In genomic region chr2:73527956-73528355, GRCm38 (mm10) we compare ENCODE assay signal across 8 mouse cellular contexts. TPM values are rescaled to one million over a fixed set of nuclear protein-coding genes. Genes with fewer than 3 reads are reported as not detected.
DNase-seq lines count a peak whose midpoint lies in the region; ATAC-seq and TF ChIP-seq lines count a peak whose summit lies in the region.

No protein-coding gene starts in this region.

- WGBS in kidney, postnatal 0 days = 73% methylated on average over 11 of the region's 11 CpGs
- WGBS in embryonic facial prominence, embryonic 13.5 days = 58% methylated on average over 11 of the region's 11 CpGs
- WGBS in hindbrain, embryonic 15.5 days = 83% methylated on average over 11 of the region's 11 CpGs
- WGBS in midbrain, postnatal 0 days = 83% methylated on average over 11 of the region's 11 CpGs

- H3K36me3 ChIP-seq in kidney, postnatal 0 days (ENCODE audit: insufficient read depth, low read length) = no peaks in the 10 kb centered on the region
- no peaks in the 10 kb centered on the region; the same call in 1 of the 2 replicates for H3K36me3 ChIP-seq in embryonic facial prominence, embryonic 13.5 days
- no peaks in the 10 kb centered on the region for H3K36me3 ChIP-seq in hindbrain, embryonic 15.5 days
- no peaks in the 10 kb centered on the region for H3K36me3 ChIP-seq in midbrain, postnatal 0 days (ENCODE audit: insufficient read depth, low read length)

- peaks cover 7% of the 10 kb centered on the region; the same call in 1 of the 2 replicates for H3K4me1 ChIP-seq in kidney, postnatal 0 days (replicated peaks; ENCODE audit: insufficient read depth, low read length)
- H3K4me1 ChIP-seq in embryonic facial prominence, embryonic 13.5 days = peaks cover 62% of the 10 kb centered on the region
- H3K4me1 ChIP-seq in hindbrain, embryonic 15.5 days (replicated peaks) = peaks cover 24% of the 10 kb centered on the region
- no peaks in the 10 kb centered on the region for H3K4me1 ChIP-seq in midbrain, postnatal 0 days (ENCODE audit: insufficient read depth, low read length)

- no peak for ATAC-seq in kidney, postnatal 0 days (replicated peaks; ENCODE audit: low FRiP score, low read depth)
- no peak for ATAC-seq in embryonic facial prominence, embryonic 13.5 days (ENCODE audit: insufficient number of reproducible peaks, insufficient read depth, low FRiP score, low TSS enrichment, low read depth)
- ATAC-seq in hindbrain, embryonic 15.5 days (ENCODE audit: low FRiP score, low read depth) = no peak
- no peak for ATAC-seq in midbrain, postnatal 0 days (ENCODE audit: low FRiP score)

- no peaks in the 10 kb centered on the region for H3K27me3 ChIP-seq in kidney, postnatal 0 days (ENCODE audit: insufficient read depth, low read length)
- H3K27me3 ChIP-seq in embryonic facial prominence, embryonic 13.5 days = no peaks in the 10 kb centered on the region
- no peaks in the 10 kb centered on the region for H3K27me3 ChIP-seq in hindbrain, embryonic 15.5 days
- 0 out of 2 replicates have a peak, but pooled peaks cover 7% of the 10 kb centered on the region for H3K27me3 ChIP-seq in midbrain, postnatal 0 days (ENCODE audit: insufficient read depth, low read length)

- H3K27ac ChIP-seq in kidney, postnatal 0 days = no peak overlapping the region
- H3K27ac ChIP-seq in embryonic facial prominence, embryonic 13.5 days = peak overlapping the region; percentile 60
- H3K27ac ChIP-seq in hindbrain, embryonic 15.5 days (replicated peaks) = no peak overlapping the region
- H3K27ac ChIP-seq in midbrain, postnatal 0 days (ENCODE audit: low read depth, low read length) = no peak overlapping the region

- H3K4me3 ChIP-seq in kidney, postnatal 0 days (replicated peaks; ENCODE audit: low read depth, low read length) = peak overlapping the region; percentile 90; the same call in 1 of the 2 replicates
- peak overlapping the region; percentile 93 for H3K4me3 ChIP-seq in embryonic facial prominence, embryonic 13.5 days
- peak overlapping the region; percentile 65 for H3K4me3 ChIP-seq in hindbrain, embryonic 15.5 days
- H3K4me3 ChIP-seq in midbrain, postnatal 0 days (ENCODE audit: low read depth, low read length) = peak overlapping the region; percentile 62; the same call in 1 of the 2 replicates

- peak overlapping the region; percentile 94 for H3K4me2 ChIP-seq in kidney, postnatal 0 days (ENCODE audit: low read length)
- peak overlapping the region; percentile 70 for H3K4me2 ChIP-seq in embryonic facial prominence, embryonic 13.5 days
- H3K4me2 ChIP-seq in hindbrain, embryonic 15.5 days = peak overlapping the region; percentile 74; the same call in 1 of the 2 replicates
- H3K4me2 ChIP-seq in midbrain, postnatal 0 days (ENCODE audit: low read depth, low read length, poor library complexity, severe bottlenecking) = peak overlapping the region; percentile 10; the same call in 1 of the 2 replicates

- H3K9me3 ChIP-seq in kidney, postnatal 0 days (replicated peaks; ENCODE audit: low read length) = no peaks in the 10 kb centered on the region
- H3K9me3 ChIP-seq in embryonic facial prominence, embryonic 13.5 days = no peaks in the 10 kb centered on the region
- H3K9me3 ChIP-seq in hindbrain, embryonic 15.5 days = no peaks in the 10 kb centered on the region
- H3K9me3 ChIP-seq in midbrain, postnatal 0 days (ENCODE audit: low read length) = no peaks in the 10 kb centered on the region

- TF ChIP-seq CTCF in kidney, postnatal 0 days (IDR thresholded peaks at IDR 0.05; ENCODE audit: low read depth) = no peak
- TF ChIP-seq CTCF in midbrain, postnatal 0 days (IDR thresholded peaks at IDR 0.05) = no peak

- H3K9ac ChIP-seq in kidney, postnatal 0 days (ENCODE audit: low read depth, low read length) = no peak overlapping the region
- peak overlapping the region; percentile 98 for H3K9ac ChIP-seq in embryonic facial prominence, embryonic 13.5 days
- no peak overlapping the region for H3K9ac ChIP-seq in hindbrain, embryonic 15.5 days
- no peak overlapping the region for H3K9ac ChIP-seq in midbrain, postnatal 0 days (replicated peaks; ENCODE audit: low read length, poor library complexity, severe bottlenecking)

- DNase-seq in kidney, postnatal 0 days (ENCODE audit: low spot score) = no peak
- DNase-seq in kidney, adult 9 months = no peak
- DNase-seq in midbrain, postnatal 0 days (ENCODE audit: low spot score) = no peak
- no peak for DNase-seq in MN1 (ENCODE audit: low spot score)
- DNase-seq in adipocyte (ENCODE audit: low spot score) = no peak
- DNase-seq in thymus, postnatal 25 days = no peak

RNA-seq across cellular contexts. Expression of gene Wipf1, which starts 1.6 kb away (rescaled TPM):
- 7.6 and 8.0 TPM in 2 replicates for polyA plus RNA-seq in kidney, postnatal 0 days (2015; fragmentation: Nextera tagmentation; extraction: Ambion mirVana)
- polyA plus RNA-seq in embryonic facial prominence, embryonic 13.5 days (2015; fragmentation: Nextera tagmentation; extraction: Ambion mirVana) = 19.9 and 23.4 TPM in 2 replicates
- polyA plus RNA-seq in hindbrain, embryonic 15.5 days (2015; fragmentation: Nextera tagmentation; extraction: Ambion mirVana) = 2.9 and 3.3 TPM in 2 replicates
- 1.8 and 4.3 TPM in 2 replicates for total RNA-seq in midbrain, postnatal 0 days (2014; rRNA removed)
- 2.1 and 2.4 TPM in 2 replicates for polyA plus RNA-seq in midbrain, postnatal 0 days (2015; fragmentation: Nextera tagmentation; extraction: Ambion mirVana)

RNA-seq across cellular contexts. Expression of gene Chrna1, which starts 52.2 kb away (rescaled TPM):
- 0.11 and 0.15 TPM in 2 replicates for polyA plus RNA-seq in kidney, postnatal 0 days (2015; fragmentation: Nextera tagmentation; extraction: Ambion mirVana)
- polyA plus RNA-seq in embryonic facial prominence, embryonic 13.5 days (2015; fragmentation: Nextera tagmentation; extraction: Ambion mirVana) = 1.5 and 3.2 TPM in 2 replicates
- polyA plus RNA-seq in hindbrain, embryonic 15.5 days (2015; fragmentation: Nextera tagmentation; extraction: Ambion mirVana) = 0.24 and 0.26 TPM in 2 replicates
- total RNA-seq in midbrain, postnatal 0 days (2014; rRNA removed) = 0.22 TPM in 1 of 2 replicates, not detected in the other
- 0.25 and 0.31 TPM in 2 replicates for polyA plus RNA-seq in midbrain, postnatal 0 days (2015; fragmentation: Nextera tagmentation; extraction: Ambion mirVana)

Comparison
In these comparisons a context has a peak if more than half of its experiments do, and no peak if none do; other contexts are left out.
1. H3K4me2 ChIP-seq: peak in every context shown above with its lines; median percentile 94 in kidney, postnatal 0 days; 74 in hindbrain, embryonic 15.5 days; 70 in embryonic facial prominence, embryonic 13.5 days; 10 in midbrain, postnatal 0 days.